ENCODE assay signal across 8 mouse cellular contexts in the genomic region with DNA sequence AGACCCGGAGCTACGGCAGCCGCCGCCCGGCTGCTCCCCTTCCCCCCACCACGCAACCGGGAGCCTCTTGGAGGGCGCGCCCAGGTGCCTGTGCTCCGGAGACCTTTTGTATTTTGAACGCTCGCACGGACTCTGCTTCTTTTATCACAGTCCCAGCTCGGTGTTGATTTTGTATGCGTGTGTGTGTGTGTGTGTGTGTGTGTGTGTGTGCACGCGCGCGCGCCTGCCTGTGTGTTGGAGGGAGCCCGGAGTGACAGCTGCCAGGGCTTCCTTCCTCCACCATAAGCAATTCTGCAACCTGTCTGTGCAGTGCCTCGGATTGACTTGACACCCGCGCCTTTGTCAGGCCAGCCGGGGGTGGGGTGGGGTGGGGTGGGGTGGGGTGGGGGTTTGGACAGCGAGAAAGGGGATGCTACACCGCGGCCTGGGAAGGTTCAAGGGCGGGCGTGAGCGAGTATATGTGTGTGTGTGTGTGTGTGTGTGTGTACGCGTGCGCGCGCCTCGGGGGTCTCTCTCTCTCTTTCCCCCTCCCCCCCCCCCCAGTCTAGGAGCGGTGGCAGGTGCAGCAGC. TPM values are rescaled to one million over a fixed set of nuclear protein-coding genes. Genes with fewer than 3 reads are reported as not detected.
A peak's percentile ranks its signal among the peaks of the same experiment; 100 is the strongest.
DNase-seq lines count a peak whose midpoint lies in the region; ATAC-seq and TF ChIP-seq lines count a peak whose summit lies in the region.

No protein-coding gene starts in this region.

- intact Hi-C loops in gastrocnemius, adult 2 months (cut with DNase I) = no loop called here

- TF ChIP-seq CTCF in spleen, adult 2 months (IDR thresholded peaks at IDR 0.05; ENCODE audit: extremely low read depth, insufficient read depth, insufficient read length, insufficient replicate concordance) = no peak
- no peak for TF ChIP-seq CTCF in cerebellum, adult 2 months (IDR thresholded peaks at IDR 0.05; ENCODE audit: borderline replicate concordance, insufficient read depth, low read depth, low read length)
- no peak for TF ChIP-seq CTCF in gastrocnemius, adult 2 months (IDR thresholded peaks at IDR 0.05)
- no peak for TF ChIP-seq CTCF in liver, postnatal 0 days (IDR thresholded peaks at IDR 0.05; ENCODE audit: low read depth)

- peak overlapping the region; percentile 91 for H3K9ac ChIP-seq in kidney, embryonic 16.5 days (replicated peaks; ENCODE audit: low read length)
- peak overlapping the region; percentile 96 for H3K9ac ChIP-seq in liver, postnatal 0 days (replicated peaks)
- H3K9ac ChIP-seq in neural tube, embryonic 14.5 days (replicated peaks; ENCODE audit: low read depth, low read length) = peak overlapping the region; percentile 98

- H3K9me3 ChIP-seq in kidney, embryonic 16.5 days (ENCODE audit: low read length) = no peaks in the 10 kb centered on the region
- no peaks in the 10 kb centered on the region for H3K9me3 ChIP-seq in liver, postnatal 0 days (ENCODE audit: low read length)
- no peaks in the 10 kb centered on the region for H3K9me3 ChIP-seq in neural tube, embryonic 14.5 days (ENCODE audit: control insufficient read depth, low read length)

- no peaks in the 10 kb centered on the region for H3K36me3 ChIP-seq in spleen, adult 2 months (ENCODE audit: control insufficient read depth, insufficient read depth, low read length)
- no peaks in the 10 kb centered on the region for H3K36me3 ChIP-seq in kidney, embryonic 16.5 days (ENCODE audit: insufficient read depth, low read length)
- H3K36me3 ChIP-seq in liver, postnatal 0 days (replicated peaks; ENCODE audit: insufficient read depth, low read length) = no peaks in the 10 kb centered on the region; the same call in 1 of the 2 replicates
- H3K36me3 ChIP-seq in neural tube, embryonic 14.5 days (ENCODE audit: control insufficient read depth, insufficient read depth, low read length) = no peaks in the 10 kb centered on the region

- TF ChIP-seq POLR2A in spleen, adult 2 months (IDR thresholded peaks at IDR 0.05; ENCODE audit: low read depth, low read length) = no peak
- TF ChIP-seq POLR2A in cerebellum, adult 2 months (IDR thresholded peaks at IDR 0.05; ENCODE audit: borderline replicate concordance, insufficient read depth, low read length) = no peak

- H3K27ac ChIP-seq in spleen, adult 2 months (ENCODE audit: insufficient read depth, low read length) = peak overlapping the region; percentile 62
- peak overlapping the region; percentile 97 for H3K27ac ChIP-seq in cerebellum, adult 2 months (ENCODE audit: insufficient read depth, low read length)
- H3K27ac ChIP-seq in gastrocnemius, adult 2 months = peak overlapping the region; percentile 88
- H3K27ac ChIP-seq in kidney, embryonic 16.5 days (ENCODE audit: low read length) = peak overlapping the region; percentile 66
- H3K27ac ChIP-seq in liver, postnatal 0 days (ENCODE audit: low read depth) = peak overlapping the region; percentile 95
- peak overlapping the region; percentile 94 for H3K27ac ChIP-seq in neural tube, embryonic 14.5 days (ENCODE audit: low read depth, low read length)

- H3K4me3 ChIP-seq in spleen, adult 2 months (ENCODE audit: extremely low read depth, insufficient read depth, insufficient read length) = peak overlapping the region; percentile 67
- H3K4me3 ChIP-seq in cerebellum, adult 2 months (replicated peaks; ENCODE audit: insufficient read depth, low read depth, low read length) = peak overlapping the region; percentile 98
- H3K4me3 ChIP-seq in gastrocnemius, adult 2 months = peak overlapping the region; percentile 90
- H3K4me3 ChIP-seq in kidney, embryonic 16.5 days (ENCODE audit: low read length) = peak overlapping the region; percentile 97
- H3K4me3 ChIP-seq in liver, postnatal 0 days (ENCODE audit: low read depth, low read length) = peak overlapping the region; percentile 97
- H3K4me3 ChIP-seq in neural tube, embryonic 14.5 days (ENCODE audit: low read depth, low read length) = peak overlapping the region; percentile 100

- WGBS in spleen, adult 2 months = under 1% methylated on average over 28 of the region's 38 CpGs
- under 1% methylated on average over 37 of the region's 38 CpGs for WGBS in cerebellum, adult 2 months
- under 1% methylated on average over 37 of the region's 38 CpGs for WGBS in kidney, embryonic 16.5 days
- WGBS in liver, postnatal 0 days (ENCODE audit: insufficient replicate concordance) = 2% methylated on average over 29 of the region's 38 CpGs
- 0% methylated on average over 32 of the region's 38 CpGs for WGBS in neural tube, embryonic 14.5 days

- no peak for TF ChIP-seq EP300 in liver, postnatal 0 days (IDR thresholded peaks at IDR 0.05; ENCODE audit: low read depth)

- peak overlapping the region; percentile 85 for H3K4me2 ChIP-seq in kidney, embryonic 16.5 days (replicated peaks; ENCODE audit: low read depth, low read length)
- peak overlapping the region; percentile 84 for H3K4me2 ChIP-seq in liver, postnatal 0 days (ENCODE audit: low read depth, low read length)
- H3K4me2 ChIP-seq in neural tube, embryonic 14.5 days (ENCODE audit: low read depth, low read length) = peak overlapping the region; percentile 76

- peak; percentile 22 for ATAC-seq in kidney, embryonic 16.5 days (ENCODE audit: low FRiP score, low TSS enrichment)
- ATAC-seq in liver, postnatal 0 days = peak; percentile 7; the same call in 1 of the 2 replicates
- ATAC-seq in neural tube, embryonic 14.5 days (ENCODE audit: low read depth) = peak; percentile 64
- no peak for ATAC-seq in monocyte, adult 5-6 weeks (replicated peaks; ENCODE audit: insufficient number of reproducible peaks, low FRiP score, low TSS enrichment, poor library complexity, severe bottlenecking)

- H3K4me1 ChIP-seq in spleen, adult 2 months (ENCODE audit: control insufficient read depth, insufficient read depth, insufficient read length) = peaks cover 2% of the 10 kb centered on the region; the same call in 1 of the 2 replicates
- peaks cover 2% of the 10 kb centered on the region for H3K4me1 ChIP-seq in cerebellum, adult 2 months (ENCODE audit: control insufficient read depth, insufficient read depth, low read length)
- H3K4me1 ChIP-seq in kidney, embryonic 16.5 days (ENCODE audit: insufficient read depth, low read length) = peaks cover 12% of the 10 kb centered on the region
- peaks cover 27% of the 10 kb centered on the region for H3K4me1 ChIP-seq in liver, postnatal 0 days (ENCODE audit: insufficient read depth)
- peaks cover 13% of the 10 kb centered on the region for H3K4me1 ChIP-seq in neural tube, embryonic 14.5 days (ENCODE audit: control insufficient read depth, insufficient read depth, low read length)

- H3K27me3 ChIP-seq in spleen, adult 2 months (ENCODE audit: control insufficient read depth, insufficient read depth, low read length) = no peaks in the 10 kb centered on the region
- no peaks in the 10 kb centered on the region for H3K27me3 ChIP-seq in cerebellum, adult 2 months (ENCODE audit: control insufficient read depth, insufficient read depth, low read length)
- no peaks in the 10 kb centered on the region for H3K27me3 ChIP-seq in kidney, embryonic 16.5 days (ENCODE audit: insufficient read depth, low read length)
- no peaks in the 10 kb centered on the region for H3K27me3 ChIP-seq in liver, postnatal 0 days (ENCODE audit: insufficient read depth, low read length)
- H3K27me3 ChIP-seq in neural tube, embryonic 14.5 days (ENCODE audit: control insufficient read depth, insufficient read depth, low read length) = no peaks in the 10 kb centered on the region

- peak; percentile 9 to 22 for DNase-seq in spleen, adult 2 months (ENCODE audit: low read depth in 1 of 2, low spot score in 2 of 2)
- DNase-seq in spleen, adult 12 weeks (ENCODE audit: low spot score) = no peak
- DNase-seq in cerebellum, adult 2 months = peak; percentile 68 to 70
- DNase-seq in gastrocnemius, adult 2 months = peak; percentile 37
- DNase-seq in liver, postnatal 0 days = peak; percentile 73

RNA-seq across cellular contexts. Expression of gene Hectd4, which starts 0.8 kb away (rescaled TPM):
- 28.1 and 28.4 TPM in 2 replicates for polyA plus RNA-seq in spleen, adult 2 months (2012; rRNA removed)
- 81.2 and 86.4 TPM in 2 replicates for polyA plus RNA-seq in cerebellum, adult 2 months (2012; rRNA removed)
- total RNA-seq in gastrocnemius, adult 2 months (2021) = 10 to 100 TPM; 13.7 to 13.8 TPM
- polyA plus RNA-seq in kidney, embryonic 16.5 days (2015; fragmentation: Nextera tagmentation; extraction: Ambion mirVana) = 3.8 and 4.5 TPM in 2 replicates
- polyA plus RNA-seq in liver, postnatal 0 days (2015; fragmentation: Nextera tagmentation; extraction: Ambion mirVana) = 3.3 and 3.6 TPM in 2 replicates
- polyA plus RNA-seq in neural tube, embryonic 14.5 days (2014; fragmentation: Nextera tagmentation; extraction: Ambion mirVana) = 30.1 and 35.2 TPM in 2 replicates
- total RNA-seq in monocyte, adult 5-6 weeks (2017) = 9.9 to 34.1 TPM (median 19.9 TPM) in 3 replicates

RNA-seq across cellular contexts. Expression of gene Rpl6, which starts 16.5 kb away (rescaled TPM):
- 281 and 293 TPM in 2 replicates for polyA plus RNA-seq in spleen, adult 2 months (2012; rRNA removed)
- polyA plus RNA-seq in cerebellum, adult 2 months (2012; rRNA removed) = 363 and 400 TPM in 2 replicates
- 100 to 1,000 TPM; 445 to 518 TPM for total RNA-seq in gastrocnemius, adult 2 months (2021)
- polyA plus RNA-seq in kidney, embryonic 16.5 days (2015; fragmentation: Nextera tagmentation; extraction: Ambion mirVana) = 575 and 586 TPM in 2 replicates
- 315 and 325 TPM in 2 replicates for polyA plus RNA-seq in liver, postnatal 0 days (2015; fragmentation: Nextera tagmentation; extraction: Ambion mirVana)
- polyA plus RNA-seq in neural tube, embryonic 14.5 days (2014; fragmentation: Nextera tagmentation; extraction: Ambion mirVana) = 368 and 383 TPM in 2 replicates
- total RNA-seq in monocyte, adult 5-6 weeks (2017) = 599 to 801 TPM (median 613 TPM) in 3 replicates

RNA-seq across cellular contexts. Expression of gene Ptpn11, which starts 29.6 kb away (rescaled TPM):
- 17.3 and 18.9 TPM in 2 replicates for polyA plus RNA-seq in spleen, adult 2 months (2012; rRNA removed)
- 89.0 and 91.8 TPM in 2 replicates for polyA plus RNA-seq in cerebellum, adult 2 months (2012; rRNA removed)
- total RNA-seq in gastrocnemius, adult 2 months (2021) = 10 to 100 TPM; 70.6 to 74.4 TPM
- 17.0 and 19.1 TPM in 2 replicates for polyA plus RNA-seq in kidney, embryonic 16.5 days (2015; fragmentation: Nextera tagmentation; extraction: Ambion mirVana)
- polyA plus RNA-seq in liver, postnatal 0 days (2015; fragmentation: Nextera tagmentation; extraction: Ambion mirVana) = 9.6 and 10.6 TPM in 2 replicates
- 22.0 and 26.6 TPM in 2 replicates for polyA plus RNA-seq in neural tube, embryonic 14.5 days (2014; fragmentation: Nextera tagmentation; extraction: Ambion mirVana)
- total RNA-seq in monocyte, adult 5-6 weeks (2017) = 59.8 to 88.9 TPM (median 78.3 TPM) in 3 replicates
